Mouse (Mus musculus): ENCODE measurements around the gene Akr1c6. TPM values are rescaled to one million over a fixed set of nuclear protein-coding genes. Genes with fewer than 3 reads are reported as not detected.

The Akr1c6 gene
- polyA plus RNA-seq, 1 experiment from 2014 or later = not detected

GRCm38 (mm10) chr13:4428558-4428957 lies 5.5 kb upstream of the Akr1c6 start:
- ATAC-seq (ENCODE audit: low read depth) = no peak
- H3K9me3 ChIP-seq (ENCODE audit: control insufficient read depth, low read length) = no peaks in the 10 kb centered on the region
- H3K4me2 ChIP-seq (ENCODE audit: low read depth, low read length) = no peak overlapping the region
- no peaks in the 10 kb centered on the region for H3K36me3 ChIP-seq (ENCODE audit: control insufficient read depth, insufficient read depth, low read length)
- H3K27ac ChIP-seq (ENCODE audit: low read depth, low read length) = no peak overlapping the region
- no peaks in the 10 kb centered on the region for H3K27me3 ChIP-seq (ENCODE audit: control insufficient read depth, insufficient read depth, low read length)
- H3K9ac ChIP-seq (replicated peaks; ENCODE audit: low read depth, low read length) = no peak overlapping the region
- WGBS = 94% methylated on average over 2 of the region's 2 CpGs
- H3K4me1 ChIP-seq (ENCODE audit: control insufficient read depth, insufficient read depth, low read length) = no peaks in the 10 kb centered on the region
- H3K4me3 ChIP-seq (ENCODE audit: low read depth, low read length) = no peak overlapping the region

GRCm38 (mm10) chr13:4429034-4429433 lies 5.1 kb upstream of the Akr1c6 start:
- WGBS = 83% methylated on average over 2 of the region's 2 CpGs

GRCm38 (mm10) chr13:4431129-4431528 lies 3.0 kb upstream of the Akr1c6 start:
- H3K27me3 ChIP-seq (ENCODE audit: control insufficient read depth, insufficient read depth, low read length) = no peaks in the 10 kb centered on the region
- no peak overlapping the region for H3K9ac ChIP-seq (replicated peaks; ENCODE audit: low read depth, low read length)
- no peak overlapping the region for H3K27ac ChIP-seq (ENCODE audit: low read depth, low read length)
- H3K36me3 ChIP-seq (ENCODE audit: control insufficient read depth, insufficient read depth, low read length) = no peaks in the 10 kb centered on the region
- H3K4me1 ChIP-seq (ENCODE audit: control insufficient read depth, insufficient read depth, low read length) = no peaks in the 10 kb centered on the region
- no peak for ATAC-seq (ENCODE audit: low read depth)
- H3K4me3 ChIP-seq (ENCODE audit: low read depth, low read length) = no peak overlapping the region
- no peaks in the 10 kb centered on the region for H3K9me3 ChIP-seq (ENCODE audit: control insufficient read depth, low read length)
- no peak overlapping the region for H3K4me2 ChIP-seq (ENCODE audit: low read depth, low read length)
- 89% methylated on average over 1 of the region's 1 CpGs for WGBS

More at GRCm38 (mm10) chr13:4429034-4429433, 5.1 kb upstream of the Akr1c6 start:
- H3K9me3 ChIP-seq (ENCODE audit: control insufficient read depth, low read length) = no peaks in the 10 kb centered on the region
- no peaks in the 10 kb centered on the region for H3K36me3 ChIP-seq (ENCODE audit: control insufficient read depth, insufficient read depth, low read length)
- no peaks in the 10 kb centered on the region for H3K27me3 ChIP-seq (ENCODE audit: control insufficient read depth, insufficient read depth, low read length)
- no peak overlapping the region for H3K9ac ChIP-seq (replicated peaks; ENCODE audit: low read depth, low read length)
- H3K4me1 ChIP-seq (ENCODE audit: control insufficient read depth, insufficient read depth, low read length) = no peaks in the 10 kb centered on the region
- H3K27ac ChIP-seq (ENCODE audit: low read depth, low read length) = no peak overlapping the region
- no peak overlapping the region for H3K4me2 ChIP-seq (ENCODE audit: low read depth, low read length)
- no peak overlapping the region for H3K4me3 ChIP-seq (ENCODE audit: low read depth, low read length)
- no peak for ATAC-seq (ENCODE audit: low read depth)

GRCm38 (mm10) chr13:4465641-4466040 lies 31.5 kb downstream of the Akr1c6 start:
- no peak for ATAC-seq (ENCODE audit: low read depth)
- Histone ChIP-seq H3K9ac (replicated peaks; ENCODE audit: low read depth, low read length) (no peak overlapping the region), H3K27me3 (ENCODE audit: control insufficient read depth, insufficient read depth, low read length) (no peaks in the 10 kb centered on the region), H3K4me1 (ENCODE audit: control insufficient read depth, insufficient read depth, low read length) (no peaks in the 10 kb centered on the region), H3K27ac (ENCODE audit: low read depth, low read length) (no peak overlapping the region), H3K9me3 (ENCODE audit: control insufficient read depth, low read length) (no peaks in the 10 kb centered on the region), H3K36me3 (ENCODE audit: control insufficient read depth, insufficient read depth, low read length) (no peaks in the 10 kb centered on the region), H3K4me3 (ENCODE audit: low read depth, low read length) (no peak overlapping the region), H3K4me2 (ENCODE audit: low read depth, low read length) (no peak overlapping the region)
- WGBS = 91% methylated on average over 2 of the region's 2 CpGs

- no peaks in the 10 kb centered on the region for H3K36me3 ChIP-seq (ENCODE audit: control insufficient read depth, insufficient read depth, low read length)
- no peaks in the 10 kb centered on the region for H3K4me1 ChIP-seq (ENCODE audit: control insufficient read depth, insufficient read depth, low read length)
- no peaks in the 10 kb centered on the region for H3K9me3 ChIP-seq (ENCODE audit: control insufficient read depth, low read length)
- H3K27me3 ChIP-seq (ENCODE audit: control insufficient read depth, insufficient read depth, low read length) = no peaks in the 10 kb centered on the region
- 81% methylated on average over 1 of the region's 1 CpGs for WGBS
- ATAC-seq (ENCODE audit: low read depth) = no peak
- H3K4me3 ChIP-seq (ENCODE audit: low read depth, low read length) = no peak overlapping the region
- no peak overlapping the region for H3K9ac ChIP-seq (replicated peaks; ENCODE audit: low read depth, low read length)
- no peak overlapping the region for H3K4me2 ChIP-seq (ENCODE audit: low read depth, low read length)
- no peak overlapping the region for H3K27ac ChIP-seq (ENCODE audit: low read depth, low read length)
These were observed 33.8 kb downstream of the Akr1c6 start for GRCm38 (mm10) chr13:4467896-4468295.

Other genes with a start within 250 kb of the Akr1c6 start
- gene Akr1c13, start 243.2 kb upstream of the Akr1c6 start, polyA plus RNA-seq (2014; fragmentation: Nextera tagmentation; extraction: Ambion mirVana) = 5.7 and 9.4 TPM in 2 replicates
- gene Akr1c19, start 205.6 kb upstream of the Akr1c6 start, polyA plus RNA-seq (2014; fragmentation: Nextera tagmentation; extraction: Ambion mirVana) = 6.9 and 9.5 TPM in 2 replicates
- 0.17 and 0.39 TPM in 2 replicates for gene Akr1c12, start 154.9 kb upstream of the Akr1c6 start, polyA plus RNA-seq (2014; fragmentation: Nextera tagmentation; extraction: Ambion mirVana)
- gene Akr1c20, start 89.0 kb downstream of the Akr1c6 start, polyA plus RNA-seq (2014; fragmentation: Nextera tagmentation; extraction: Ambion mirVana) = not detected in 2 replicates
- not detected in 2 replicates for gene Akr1c21, start 139.8 kb downstream of the Akr1c6 start, polyA plus RNA-seq (2014; fragmentation: Nextera tagmentation; extraction: Ambion mirVana)
- 34.8 and 40.1 TPM in 2 replicates for gene Akr1e1, start 174.9 kb downstream of the Akr1c6 start, polyA plus RNA-seq (2014; fragmentation: Nextera tagmentation; extraction: Ambion mirVana)

Data from neural tube, embryonic 14.5 days (tissue).